Mouse (Mus musculus): ENCODE results near the gene Olfr1392.
"Not testable (repeated sequence)": the region's sequence is repeated elsewhere in the genome, so short reads cannot be mapped to it uniquely, and the experiment has no call there.

Gene Olfr1392

DNA sequence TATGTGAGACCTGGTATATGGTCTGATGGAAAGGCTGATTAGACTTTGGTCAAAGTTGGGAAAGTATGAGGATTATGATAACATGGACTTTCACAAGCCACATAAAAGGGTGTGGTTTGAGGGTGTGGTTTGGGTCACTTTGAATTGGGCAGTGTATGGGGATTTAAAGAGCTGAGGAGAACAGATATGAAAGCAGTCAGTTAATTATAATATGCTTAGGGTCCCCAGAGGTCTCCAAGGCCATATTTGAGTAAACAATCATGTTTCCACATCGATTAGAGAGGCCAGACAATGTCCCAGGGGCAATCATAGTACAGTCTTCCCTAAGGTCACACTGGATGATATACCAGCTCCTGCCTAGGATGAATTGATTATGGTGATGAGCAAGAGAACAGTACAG lies at the start of gene Olfr1392:
TSS of gene Olfr1392 (plus strand) at position 301 of the 400 bp plus-strand sequence.
- not testable (repeated sequence) for DNase-seq (ENCODE audit: low read depth, low spot score)

GRCm38 (mm10) chr11:49235459-49236207 lies 49.4 kb upstream of the Olfr1392 start:
- no peak for DNase-seq (ENCODE audit: low read depth, low spot score)

DNA sequence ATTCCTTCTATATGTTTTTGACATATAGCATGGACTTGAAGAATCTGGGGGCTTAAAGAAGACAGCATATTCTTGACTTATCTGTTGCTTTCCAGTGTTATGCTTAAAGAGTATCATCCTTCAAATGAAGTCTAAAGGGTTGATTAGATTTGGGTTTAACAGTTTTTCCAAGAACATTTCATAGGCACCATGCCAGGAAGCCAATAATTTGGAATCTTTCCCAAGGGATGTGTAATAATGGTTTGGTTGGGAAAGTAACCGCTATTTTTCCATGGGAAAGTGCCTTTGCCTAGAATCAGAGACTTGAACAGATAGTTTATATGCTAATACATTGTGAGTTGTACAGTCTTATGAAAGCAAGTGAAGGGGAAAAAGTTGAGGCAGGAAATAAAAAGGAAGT lies 48.2 kb upstream of the Olfr1392 start:
- no peak for DNase-seq (ENCODE audit: low read depth, low spot score)

- DNase-seq (ENCODE audit: low read depth, low spot score) = no peak
These were observed 47.5 kb upstream of the Olfr1392 start for GRCm38 (mm10) chr11:49237532-49237931.

DNA sequence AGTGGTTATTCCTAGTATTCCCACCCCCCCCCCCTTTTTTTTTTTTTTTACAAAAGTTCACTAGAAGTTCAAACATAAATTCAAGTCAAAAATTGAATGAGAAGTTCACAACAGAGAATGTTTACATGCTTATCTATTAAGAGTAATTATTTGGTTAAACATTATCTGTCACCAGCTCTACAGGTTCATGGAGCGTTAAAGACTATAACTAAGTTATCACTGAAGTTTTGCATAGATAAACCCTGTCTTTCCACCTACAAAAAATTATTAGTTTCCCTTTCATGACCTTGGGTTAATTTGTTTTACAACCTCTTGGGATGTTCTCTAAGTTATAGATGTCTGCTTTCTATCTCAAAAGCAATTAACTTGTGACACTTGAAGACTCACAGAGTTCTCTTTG lies 44.8 kb upstream of the Olfr1392 start:
- DNase-seq (ENCODE audit: low read depth, low spot score) = no peak

GRCm38 (mm10) chr11:49240874-49241273 lies 44.2 kb upstream of the Olfr1392 start:
- DNase-seq (ENCODE audit: low read depth, low spot score) = no peak

GRCm38 (mm10) chr11:49241471-49241870 lies 43.6 kb upstream of the Olfr1392 start:
- DNase-seq (ENCODE audit: low read depth, low spot score) = no peak

- DNase-seq (ENCODE audit: low read depth, low spot score) = no peak
These were observed 42.0 kb upstream of the Olfr1392 start for GRCm38 (mm10) chr11:49242944-49243626.

DNA sequence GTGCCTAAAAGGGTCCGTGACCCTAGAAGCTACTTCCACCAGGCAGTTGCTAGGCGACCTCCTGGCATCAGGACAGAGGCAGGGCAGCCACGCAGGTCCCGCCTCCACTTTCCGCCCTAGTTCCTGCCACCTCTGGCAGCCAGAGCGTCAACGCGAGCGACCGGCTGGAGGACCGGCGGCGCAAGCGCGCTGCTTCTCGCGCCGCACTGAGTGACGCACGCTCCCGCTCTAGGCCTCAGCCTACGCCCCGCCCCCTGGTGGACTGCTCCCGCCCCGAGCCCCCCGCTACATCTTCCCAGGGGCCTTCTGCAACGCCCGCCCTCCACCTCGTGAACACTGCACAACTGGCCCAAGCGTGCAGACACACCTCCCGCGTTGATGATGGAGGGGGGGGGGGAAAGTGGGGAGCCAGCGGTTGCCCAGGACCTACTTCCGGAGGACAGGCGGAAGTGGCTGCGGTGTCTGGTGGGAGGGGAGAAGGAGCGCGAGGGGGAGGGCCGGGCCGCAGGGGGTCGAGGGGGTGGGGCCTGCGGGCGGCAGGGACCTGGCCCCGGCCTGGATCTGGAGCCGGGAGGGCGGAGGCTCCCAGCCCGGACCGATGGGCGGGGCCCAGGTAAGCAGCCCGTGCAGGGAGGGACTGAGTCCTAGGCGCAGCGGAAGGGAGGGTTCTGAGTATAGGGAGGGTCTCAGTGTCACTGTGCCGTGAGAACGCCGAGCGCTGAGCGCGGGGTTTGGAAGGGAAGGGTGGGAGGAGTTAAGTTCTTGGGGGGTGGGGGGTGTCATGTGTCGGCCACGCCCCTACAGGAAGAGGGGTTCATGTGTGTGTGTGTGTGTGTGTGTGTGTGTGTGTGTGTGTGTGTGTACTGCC lies 41.1 kb upstream of the Olfr1392 start, which contains the start of gene Mgat1:
TSS of gene Mgat1 (plus strand) at position 465 of the 868 bp plus-strand sequence.
- peak; percentile 87 for DNase-seq (ENCODE audit: low read depth, low spot score)

- no peak for DNase-seq (ENCODE audit: low read depth, low spot score)
These were observed 40.5 kb upstream of the Olfr1392 start for GRCm38 (mm10) chr11:49244595-49244930.

DNA sequence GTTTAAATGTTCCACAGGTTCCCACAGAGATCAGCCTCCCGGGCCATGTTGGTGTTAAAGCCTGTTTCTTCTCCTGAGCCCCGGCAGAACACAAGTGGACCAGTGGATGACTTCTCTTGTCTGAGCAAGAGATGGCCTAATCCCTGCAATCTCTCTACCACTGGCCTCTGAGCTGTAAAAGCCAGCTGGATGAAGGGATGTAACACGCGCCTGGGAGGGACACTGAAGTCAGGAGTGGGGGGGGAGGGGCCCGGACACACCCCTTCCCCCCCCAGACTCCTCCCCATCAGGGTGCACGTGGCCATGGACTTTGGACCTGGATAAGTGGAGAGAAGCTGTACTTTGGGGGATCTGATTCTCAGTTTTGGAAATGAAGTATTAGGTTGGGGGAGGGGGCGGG lies 39.9 kb upstream of the Olfr1392 start:
- DNase-seq (ENCODE audit: low read depth, low spot score) = peak; percentile 54

DNA sequence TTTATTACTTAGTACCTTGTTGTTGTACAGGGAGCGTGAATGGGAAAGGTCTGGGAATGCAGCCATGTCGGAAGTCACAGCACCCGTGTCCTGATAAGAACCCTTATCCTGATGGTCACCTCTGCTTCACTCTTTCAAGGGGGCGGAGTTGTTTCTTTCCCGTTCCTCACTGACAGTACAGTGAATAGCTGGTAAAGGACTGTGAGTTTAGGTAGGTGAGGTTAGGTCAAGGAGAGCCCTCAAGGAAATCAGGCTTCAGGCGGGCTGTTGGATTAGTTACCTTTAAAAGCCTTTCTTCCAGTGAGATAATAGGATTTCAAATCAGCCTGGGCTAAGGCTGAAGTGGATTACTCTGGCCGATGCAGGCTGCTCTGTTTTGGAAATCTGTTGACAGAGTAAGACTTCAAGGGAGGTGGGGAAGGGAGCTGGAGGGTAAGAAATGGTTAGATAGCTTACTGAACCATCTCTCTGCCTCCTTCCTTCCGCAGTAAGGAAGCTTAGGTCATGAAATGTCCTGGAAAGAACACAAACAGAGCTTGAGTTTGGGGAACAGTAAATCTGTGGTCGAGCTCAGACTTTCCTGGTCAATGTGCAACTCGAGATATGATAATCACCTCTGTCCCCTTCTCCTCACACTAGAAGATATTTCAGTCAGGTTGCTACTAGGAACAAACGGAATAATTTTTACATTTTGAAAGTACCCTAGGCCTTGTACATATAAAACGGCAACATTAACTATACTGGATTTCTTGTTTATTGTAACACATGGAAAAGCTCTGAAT lies 39.3 kb upstream of the Olfr1392 start:
- DNase-seq (ENCODE audit: low read depth, low spot score) = peak; percentile 56

GRCm38 (mm10) chr11:49246523-49246922 lies 38.6 kb upstream of the Olfr1392 start:
- DNase-seq (ENCODE audit: low read depth, low spot score) = no peak

DNA sequence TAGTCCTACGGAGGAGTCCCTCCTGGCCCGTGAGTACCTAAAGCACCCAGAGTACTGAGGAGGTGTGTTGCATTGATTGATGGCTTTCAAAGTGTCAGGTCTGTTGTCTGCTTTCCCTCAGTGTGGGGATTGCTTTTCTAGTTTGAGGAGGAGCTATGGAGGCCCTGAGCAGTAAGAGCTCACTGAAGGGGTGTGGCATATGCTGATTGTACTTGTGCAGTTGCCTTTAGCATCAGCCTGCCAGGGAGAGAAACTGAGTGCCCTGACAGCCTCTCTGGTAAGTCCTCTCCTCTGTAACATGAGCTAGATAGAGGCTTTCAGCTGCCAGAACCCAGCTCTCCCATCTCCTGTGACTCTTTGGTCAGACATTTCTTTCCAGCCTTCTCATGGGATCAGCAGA lies 37.8 kb upstream of the Olfr1392 start:
- no peak for DNase-seq (ENCODE audit: low read depth, low spot score)

- DNase-seq (ENCODE audit: low read depth, low spot score) = no peak
These were observed 36.7 kb upstream of the Olfr1392 start for GRCm38 (mm10) chr11:49248226-49248973.

- no peak for DNase-seq (ENCODE audit: low read depth, low spot score)
These were observed 35.9 kb upstream of the Olfr1392 start for GRCm38 (mm10) chr11:49248974-49249700.

GRCm38 (mm10) chr11:49249811-49250421 lies 35.2 kb upstream of the Olfr1392 start:
- no peak for DNase-seq (ENCODE audit: low read depth, low spot score)

- DNase-seq (ENCODE audit: low read depth, low spot score) = peak; percentile 33
These were observed 34.4 kb upstream of the Olfr1392 start for GRCm38 (mm10) chr11:49250422-49251379.

Measured in retina, postnatal 7 days (tissue).